Mouse (Mus musculus): ENCODE data around the gene Olfr611.
"Not testable (repeated sequence)": the region's sequence is repeated elsewhere in the genome, so short reads cannot be mapped to it uniquely, and the experiment has no call there.

The Olfr611 gene

DNA sequence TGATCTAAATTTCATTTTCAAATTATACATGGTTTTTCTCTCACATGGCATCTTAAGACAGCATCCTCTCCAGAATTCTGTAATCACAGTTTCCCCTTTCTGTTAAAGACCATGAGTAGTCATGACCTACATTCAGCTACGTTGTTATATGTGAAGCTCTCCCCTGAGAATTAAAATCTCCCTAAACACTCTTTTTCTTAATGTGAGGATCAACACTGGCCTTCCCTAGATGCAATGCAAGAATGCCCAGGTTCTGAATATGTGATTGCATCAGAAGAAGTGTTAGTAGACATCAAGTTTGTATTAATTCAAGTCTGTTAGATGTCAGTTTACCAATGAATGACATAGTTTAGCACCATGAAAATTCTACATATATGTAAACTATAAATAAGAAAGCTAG is at the start of gene Olfr611:
Gene Olfr611, minus strand, starts transcription at position 101 of the 400 bp plus-strand sequence.
- DNase-seq: not testable (repeated sequence)

DNA sequence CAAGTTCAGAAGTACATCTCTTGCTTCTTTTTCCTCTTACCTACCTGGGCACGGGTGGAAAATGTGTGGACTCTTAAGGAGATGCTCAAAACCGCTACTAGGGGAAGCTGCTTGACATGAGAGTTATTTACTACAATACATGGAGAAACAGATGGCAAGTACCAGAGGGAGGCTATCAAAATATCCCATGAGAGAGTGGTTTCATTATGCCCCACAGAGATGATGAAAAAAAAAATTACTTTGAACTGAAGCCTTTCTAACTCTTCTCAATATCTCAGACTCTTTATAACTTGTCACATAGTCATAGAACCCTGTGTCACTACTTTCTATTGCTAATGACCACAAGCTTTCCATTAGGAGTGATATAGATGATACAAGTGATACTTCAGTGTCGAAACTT is 48.4 kb upstream of the Olfr611 start, which contains the start of gene Olfr616:
Gene Olfr616, minus strand, starts transcription at position 101 of the 400 bp plus-strand sequence.
- no peak for DNase-seq

- no peak for DNase-seq
These were observed 35.1 kb upstream of the Olfr611 start, which contains the start of gene Olfr615 for GRCm38 (mm10) chr7:103555779-103556178. Gene Olfr615, plus strand, starts transcription at chr7:103556079.

DNA sequence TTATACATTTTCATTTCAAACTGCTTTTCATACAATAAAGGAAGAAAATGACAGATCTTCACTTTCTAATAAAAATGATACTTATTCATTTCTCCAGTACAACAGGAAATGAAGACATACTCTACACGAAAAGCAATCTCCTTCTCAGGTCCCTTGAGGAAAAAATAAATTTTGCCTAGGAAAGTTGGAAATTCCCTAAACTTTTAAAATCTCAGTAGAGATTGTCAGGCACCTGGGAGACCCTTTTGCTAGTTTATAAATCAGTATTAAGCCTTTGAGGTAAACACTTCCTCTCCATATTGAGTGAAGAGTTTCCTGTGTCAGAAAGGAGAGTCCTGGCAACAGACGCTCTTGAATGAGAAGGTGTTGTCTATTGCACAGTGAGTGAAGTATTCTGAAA is 27.1 kb upstream of the Olfr611 start, which contains the start of gene Olfr613:
Gene Olfr613, plus strand, starts transcription at position 301 of the 400 bp plus-strand sequence.
- DNase-seq: no peak

DNA sequence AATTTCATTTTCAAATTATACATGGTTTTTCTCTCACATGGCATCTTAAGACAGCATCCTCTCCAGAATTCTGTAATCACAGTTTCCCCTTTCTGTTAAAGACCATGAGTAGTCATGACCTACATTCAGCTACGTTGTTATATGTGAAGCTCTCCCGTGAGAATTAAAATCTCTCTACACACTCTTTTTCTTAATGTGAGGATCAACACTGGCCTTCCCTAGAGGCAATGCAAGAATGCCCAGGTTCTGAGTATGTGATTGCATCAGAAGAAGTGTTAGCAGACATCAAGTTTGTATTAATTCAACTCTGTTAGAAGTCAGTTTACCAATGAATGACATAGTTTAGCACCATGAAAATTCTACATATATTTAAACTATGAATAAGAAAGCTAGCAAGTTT is 22.0 kb upstream of the Olfr611 start, which contains the start of gene Olfr612:
Gene Olfr612, minus strand, starts transcription at position 101 of the 400 bp plus-strand sequence.
- not testable (repeated sequence) for DNase-seq

GRCm38 (mm10) chr7:103512022-103512421 is 8.6 kb downstream of the Olfr611 start, which contains the start of gene Olfr610:
Gene Olfr610, minus strand, starts transcription at chr7:103512122.
- DNase-seq: no peak

DNA sequence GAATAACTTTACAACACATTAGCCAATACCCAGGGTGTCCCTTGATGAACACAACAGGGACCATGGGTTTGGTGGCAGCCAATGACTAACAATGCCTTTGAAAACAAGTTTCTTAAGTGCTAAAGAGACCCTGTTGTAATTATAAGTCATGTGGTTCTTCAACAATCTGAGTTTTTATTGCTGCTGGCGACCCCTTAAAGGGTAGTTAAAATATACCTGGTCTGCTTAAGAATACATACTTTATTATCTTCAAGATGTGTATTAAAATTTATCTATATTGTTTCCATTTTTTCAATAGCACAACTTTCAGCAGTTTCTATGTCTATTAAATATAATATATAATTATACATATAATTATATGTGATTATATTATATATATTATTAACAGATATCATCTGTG is 22.7 kb downstream of the Olfr611 start, which contains the start of gene Olfr609:
Gene Olfr609, minus strand, starts transcription at position 101 of the 400 bp plus-strand sequence.
- DNase-seq: no peak

- DNase-seq: peak in 1 of 2 experiments; percentile 25
These were observed 43.5 kb downstream of the Olfr611 start for GRCm38 (mm10) chr7:103477106-103477505.

GRCm38 (mm10) chr7:103469577-103469976 is 51.1 kb downstream of the Olfr611 start, which contains the start of gene Olfr608:
Gene Olfr608, plus strand, starts transcription at chr7:103469877.
- DNase-seq: no peak

Measured in kidney, adult 8-10 months (tissue).